Mouse (Mus musculus) heart, adult 9 months (tissue): ENCODE results near the gene Vmn1r24.
"Not testable (repeated sequence)": the region's sequence is repeated elsewhere in the genome, so short reads cannot be mapped to it uniquely, and the experiment has no call there.

ENCODE experiments used
- DNase-seq, 2 experiments: peaks; one replicate each; pipeline ENCODE4 v3.0.0; 2022; ENCODE audit warnings: low spot score in 2 of 2

Gene Vmn1r24

DNA sequence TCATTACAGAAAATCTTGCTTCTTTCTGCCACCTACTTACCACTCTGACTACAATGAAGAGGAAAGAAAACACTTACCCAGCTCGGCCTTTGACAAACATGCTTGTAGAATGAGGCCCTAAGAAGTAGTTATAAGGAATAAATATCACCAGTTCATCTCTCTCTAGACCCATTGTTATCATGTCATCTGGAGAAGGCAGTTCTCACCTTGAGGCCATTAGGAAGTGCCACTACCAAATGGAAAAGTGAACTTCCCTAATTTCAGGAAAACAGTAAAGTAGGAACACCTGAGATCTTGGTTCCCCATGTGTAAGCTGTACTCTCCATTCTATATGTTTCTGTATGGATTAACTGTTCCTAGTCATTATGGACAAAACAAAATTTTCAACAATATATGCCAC is at the start of gene Vmn1r24:
TSS of gene Vmn1r24 (minus strand) at position 101 of the 400 bp plus-strand sequence.
- DNase-seq: not testable (repeated sequence)

- no peak for DNase-seq
Observed at GRCm38 (mm10) chr6:57980710-57981109, 19.4 kb upstream of the Vmn1r24 start, which contains the start of gene Vmn1r25. Gene Vmn1r25, minus strand, starts transcription at chr6:57980810.

DNA sequence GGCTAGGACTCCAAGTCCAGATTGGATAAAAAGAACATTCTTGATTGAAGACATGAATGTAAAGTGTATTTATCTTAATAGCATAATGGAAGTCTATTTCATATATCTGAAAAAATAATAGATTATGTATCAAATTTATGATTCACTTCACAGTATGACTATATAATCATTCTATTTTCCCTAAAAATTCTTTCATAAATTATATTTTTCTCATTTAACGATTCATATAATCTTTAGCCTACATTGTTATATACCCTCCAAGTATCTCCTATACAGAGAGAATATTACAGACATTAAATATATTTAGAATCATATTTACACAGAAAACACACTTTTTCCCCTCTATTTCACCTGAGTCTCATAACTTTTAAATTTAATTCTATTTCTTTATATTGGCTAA is 34.6 kb downstream of the Vmn1r24 start, which contains the start of gene Vmn1r23:
TSS of gene Vmn1r23 (minus strand) at position 101 of the 400 bp plus-strand sequence.
- DNase-seq: no peak

GRCm38 (mm10) chr6:57907928-57908327 is 53.4 kb downstream of the Vmn1r24 start, which contains the start of gene Vmn1r22:
Gene Vmn1r22, minus strand, starts transcription at chr6:57908028.
- DNase-seq: no peak
